Mouse (Mus musculus): ENCODE measurements at regions not wholly inside any gene's neighbourhood (a gene's known extent, or its start where the extent isn't known, plus 50 kb on each side); places are given as distances from the start of the nearest gene placed in this dataset.

DNA sequence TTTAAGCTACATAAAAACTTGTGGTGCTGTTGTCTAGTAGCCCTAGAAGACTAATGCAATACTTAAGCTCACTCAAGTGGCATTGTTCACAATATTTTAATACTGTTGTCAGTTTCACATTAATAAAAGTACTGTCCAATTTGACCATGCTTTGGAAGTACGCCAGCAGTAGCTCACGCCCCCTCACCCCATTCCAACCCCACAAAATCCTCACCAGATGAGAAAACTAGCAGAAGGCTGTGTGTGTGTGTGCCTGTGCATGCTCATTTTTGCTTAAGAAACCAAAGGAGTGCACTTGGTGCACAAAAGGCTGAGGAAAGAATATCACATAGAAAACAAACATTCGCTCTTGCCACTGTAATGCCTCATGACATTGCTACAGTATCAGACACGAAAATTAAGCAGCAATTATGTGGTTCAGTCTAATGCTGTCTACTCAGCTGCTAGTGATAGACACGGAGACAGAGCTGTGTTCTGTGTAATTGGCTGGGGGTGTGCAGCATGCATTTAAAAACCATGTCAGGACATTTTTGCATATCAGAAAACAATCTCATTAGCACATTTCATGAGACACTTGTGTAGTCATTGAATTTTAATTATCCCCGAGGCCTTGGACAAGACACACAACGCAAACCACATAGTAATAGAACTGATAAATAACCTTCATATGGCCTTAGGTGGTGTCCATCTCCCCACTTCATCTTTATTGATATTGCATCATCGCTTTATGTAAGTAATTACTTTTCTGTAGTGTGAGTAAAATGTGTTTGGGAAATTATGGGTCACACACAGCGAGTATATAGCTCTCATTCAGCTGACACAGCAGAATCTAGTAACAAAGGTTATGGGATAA is 405.6 kb upstream of the Pik3r1 start:
- Histone ChIP-seq H3K4me1 (ENCODE audit: control insufficient read depth, insufficient read depth, low read length) (no peaks in the 10 kb centered on the region), H3K27me3 (ENCODE audit: control insufficient read depth, insufficient read depth, low read length) (no peaks in the 10 kb centered on the region), H3K4me3 (ENCODE audit: insufficient read depth, low read depth, low read length) (no peak overlapping the region), H3K9ac (ENCODE audit: low read depth, low read length) (no peak overlapping the region), H3K27ac (replicated peaks; ENCODE audit: insufficient read depth, low read depth, low read length) (no peak overlapping the region), H3K36me3 (ENCODE audit: control insufficient read depth, insufficient read depth, low read length) (no peaks in the 10 kb centered on the region), H3K79me2 (ENCODE audit: control insufficient read depth, insufficient read depth, low read length) (no peaks in the 10 kb centered on the region)
- no peak for TF ChIP-seq POLR2A (IDR thresholded peaks at IDR 0.05; ENCODE audit: extremely low read depth, insufficient read depth, low read length)
- TF ChIP-seq CTCF (IDR thresholded peaks at IDR 0.05; ENCODE audit: low read depth, low read length), result no peak
- 90% methylated on average over 9 of the region's 9 CpGs for WGBS
- DNase-seq (ENCODE audit: extremely low read depth, low read depth, low spot score), result no peak

DNA sequence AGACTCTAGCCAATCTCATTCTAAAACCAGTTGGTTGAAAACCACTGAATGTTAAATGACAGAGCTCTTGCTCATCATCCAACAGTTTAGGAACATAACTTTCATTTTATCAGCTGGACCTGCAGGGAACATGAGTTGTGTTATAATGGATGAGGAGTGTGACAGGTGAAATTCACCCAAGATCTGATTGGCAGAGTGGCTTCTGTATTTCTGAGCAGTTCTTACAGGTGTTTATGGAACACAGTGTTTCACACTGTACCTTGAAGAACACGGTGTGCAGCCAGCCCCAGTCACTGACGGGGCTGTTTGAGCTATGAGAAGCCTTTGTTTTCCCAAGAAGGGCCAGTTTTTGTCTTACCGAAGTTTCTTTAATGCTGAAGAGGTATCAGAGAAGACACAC is 406.4 kb upstream of the Pik3r1 start:
- no peak for DNase-seq (ENCODE audit: extremely low read depth, low read depth, low spot score)
- TF ChIP-seq POLR2A (IDR thresholded peaks at IDR 0.05; ENCODE audit: extremely low read depth, insufficient read depth, low read length) (no peak), CTCF (IDR thresholded peaks at IDR 0.05; ENCODE audit: low read depth, low read length) (no peak)
- H3K4me3 ChIP-seq (ENCODE audit: insufficient read depth, low read depth, low read length), result no peak overlapping the region
- H3K27me3 ChIP-seq (ENCODE audit: control insufficient read depth, insufficient read depth, low read length), result no peaks in the 10 kb centered on the region
- no peaks in the 10 kb centered on the region for H3K4me1 ChIP-seq (ENCODE audit: control insufficient read depth, insufficient read depth, low read length)
- no peaks in the 10 kb centered on the region for H3K79me2 ChIP-seq (ENCODE audit: control insufficient read depth, insufficient read depth, low read length)
- WGBS, result 95% methylated on average over 3 of the region's 3 CpGs
- H3K36me3 ChIP-seq (ENCODE audit: control insufficient read depth, insufficient read depth, low read length), result no peaks in the 10 kb centered on the region
- no peak overlapping the region for H3K9ac ChIP-seq (ENCODE audit: low read depth, low read length)
- no peak overlapping the region for H3K27ac ChIP-seq (replicated peaks; ENCODE audit: insufficient read depth, low read depth, low read length)

DNA sequence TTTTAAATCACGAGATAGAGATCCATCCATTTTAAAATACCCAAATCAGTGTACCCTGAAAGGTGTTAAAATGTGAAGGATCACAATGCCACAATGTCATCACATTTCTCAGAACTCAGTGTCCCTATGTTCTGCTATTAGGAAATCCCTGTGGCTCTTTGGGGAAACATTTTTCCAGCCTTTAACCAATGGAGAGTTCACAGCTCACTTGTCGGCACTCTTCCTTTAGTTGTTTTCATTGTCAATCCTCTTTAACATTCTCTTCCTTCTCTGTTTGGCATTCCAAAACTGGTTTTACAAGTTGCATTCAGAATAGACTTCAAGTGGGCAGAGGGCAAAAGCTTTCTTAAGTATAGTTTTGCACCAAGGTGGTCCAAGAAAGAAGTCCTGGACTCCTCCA is 406.9 kb upstream of the Pik3r1 start:
- Histone ChIP-seq H3K27me3 (ENCODE audit: control insufficient read depth, insufficient read depth, low read length) (no peaks in the 10 kb centered on the region), H3K27ac (replicated peaks; ENCODE audit: insufficient read depth, low read depth, low read length) (no peak overlapping the region), H3K79me2 (ENCODE audit: control insufficient read depth, insufficient read depth, low read length) (no peaks in the 10 kb centered on the region), H3K4me1 (ENCODE audit: control insufficient read depth, insufficient read depth, low read length) (no peaks in the 10 kb centered on the region), H3K36me3 (ENCODE audit: control insufficient read depth, insufficient read depth, low read length) (no peaks in the 10 kb centered on the region), H3K9ac (ENCODE audit: low read depth, low read length) (no peak overlapping the region), H3K4me3 (ENCODE audit: insufficient read depth, low read depth, low read length) (no peak overlapping the region)
- 93% methylated on average over 2 of the region's 2 CpGs for WGBS
- no peak for DNase-seq (ENCODE audit: extremely low read depth, low read depth, low spot score)
- TF ChIP-seq POLR2A (IDR thresholded peaks at IDR 0.05; ENCODE audit: extremely low read depth, insufficient read depth, low read length) (no peak), CTCF (IDR thresholded peaks at IDR 0.05; ENCODE audit: low read depth, low read length) (no peak)

DNA sequence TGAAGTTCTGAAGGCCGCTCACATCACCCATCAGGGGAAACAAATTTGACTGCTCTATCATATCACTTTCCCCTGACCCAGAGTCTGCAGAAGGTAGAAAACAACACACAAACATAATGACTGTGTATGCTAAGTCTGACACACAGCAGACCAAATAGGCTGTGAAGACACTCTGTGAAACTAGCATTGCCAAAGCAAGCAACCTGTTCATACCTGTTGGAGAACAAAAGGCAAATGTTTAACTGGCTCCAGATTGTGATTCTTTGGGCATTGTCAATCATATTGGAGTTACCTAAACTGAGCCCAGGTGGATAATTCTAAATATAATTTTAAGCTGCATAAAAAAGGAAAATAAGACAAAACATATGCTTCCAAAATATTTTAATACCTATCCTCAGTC is 407.4 kb upstream of the Pik3r1 start:
- no peak overlapping the region for H3K4me3 ChIP-seq (ENCODE audit: insufficient read depth, low read depth, low read length)
- H3K27me3 ChIP-seq (ENCODE audit: control insufficient read depth, insufficient read depth, low read length), result no peaks in the 10 kb centered on the region
- H3K36me3 ChIP-seq (ENCODE audit: control insufficient read depth, insufficient read depth, low read length), result no peaks in the 10 kb centered on the region
- no peak for DNase-seq (ENCODE audit: extremely low read depth, low read depth, low spot score)
- no peak overlapping the region for H3K9ac ChIP-seq (ENCODE audit: low read depth, low read length)
- no peaks in the 10 kb centered on the region for H3K4me1 ChIP-seq (ENCODE audit: control insufficient read depth, insufficient read depth, low read length)
- H3K79me2 ChIP-seq (ENCODE audit: control insufficient read depth, insufficient read depth, low read length), result no peaks in the 10 kb centered on the region
- H3K27ac ChIP-seq (replicated peaks; ENCODE audit: insufficient read depth, low read depth, low read length), result no peak overlapping the region
- WGBS, result 97% methylated on average over 1 of the region's 1 CpGs
- TF ChIP-seq CTCF (IDR thresholded peaks at IDR 0.05; ENCODE audit: low read depth, low read length), result no peak
- no peak for TF ChIP-seq POLR2A (IDR thresholded peaks at IDR 0.05; ENCODE audit: extremely low read depth, insufficient read depth, low read length)

DNA sequence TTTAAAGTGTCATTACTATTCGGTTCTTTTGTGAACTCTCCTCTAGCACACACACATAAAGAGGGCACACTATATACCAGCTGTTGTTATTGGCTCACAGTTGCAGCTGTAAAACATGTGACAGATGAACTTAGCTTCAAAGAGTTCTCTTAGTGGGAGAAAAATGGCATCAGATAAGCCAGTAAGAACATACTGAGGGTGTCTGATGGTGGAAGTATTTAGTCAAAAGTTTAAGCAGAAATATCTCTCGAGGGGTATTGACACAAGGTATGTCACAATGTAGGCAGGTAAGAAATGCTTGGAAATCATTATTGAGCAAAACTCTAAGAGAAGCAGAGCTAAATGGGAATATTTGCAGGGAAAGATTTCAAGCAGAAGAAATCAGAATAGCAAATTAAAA is 408.4 kb upstream of the Pik3r1 start:
- no peak for DNase-seq (ENCODE audit: extremely low read depth, low read depth, low spot score)
- no peaks in the 10 kb centered on the region for H3K36me3 ChIP-seq (ENCODE audit: control insufficient read depth, insufficient read depth, low read length)
- TF ChIP-seq CTCF (IDR thresholded peaks at IDR 0.05; ENCODE audit: low read depth, low read length), result no peak
- no peak for TF ChIP-seq POLR2A (IDR thresholded peaks at IDR 0.05; ENCODE audit: extremely low read depth, insufficient read depth, low read length)
- 67% methylated on average over 2 of the region's 2 CpGs for WGBS
- no peaks in the 10 kb centered on the region for H3K79me2 ChIP-seq (ENCODE audit: control insufficient read depth, insufficient read depth, low read length)
- no peaks in the 10 kb centered on the region for H3K27me3 ChIP-seq (ENCODE audit: control insufficient read depth, insufficient read depth, low read length)
- no peak overlapping the region for H3K9ac ChIP-seq (ENCODE audit: low read depth, low read length)
- H3K27ac ChIP-seq (replicated peaks; ENCODE audit: insufficient read depth, low read depth, low read length), result no peak overlapping the region
- H3K4me3 ChIP-seq (ENCODE audit: insufficient read depth, low read depth, low read length), result no peak overlapping the region
- no peaks in the 10 kb centered on the region for H3K4me1 ChIP-seq (ENCODE audit: control insufficient read depth, insufficient read depth, low read length)

DNA sequence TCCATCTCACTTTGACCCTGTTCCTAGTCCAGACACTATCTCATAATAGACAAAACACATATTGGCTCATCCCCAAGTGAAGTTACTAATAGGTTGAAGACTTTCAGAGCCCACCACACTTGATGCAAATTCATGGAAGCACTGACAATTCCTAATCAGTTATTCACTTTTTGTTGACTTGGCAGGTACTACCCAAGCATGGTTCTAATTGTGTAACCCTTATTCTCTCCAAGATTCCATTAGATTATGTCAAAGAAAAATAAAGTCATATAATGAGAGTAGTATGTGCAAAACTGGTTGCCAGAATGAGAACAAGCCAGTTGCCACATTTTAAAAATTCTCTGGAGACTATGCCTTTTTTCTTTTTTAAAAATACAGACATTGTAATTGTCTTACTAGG is 426.7 kb upstream of the Pik3r1 start:
- Histone ChIP-seq H3K27ac (replicated peaks; ENCODE audit: insufficient read depth, low read depth, low read length) (no peak overlapping the region), H3K9ac (ENCODE audit: low read depth, low read length) (no peak overlapping the region), H3K27me3 (ENCODE audit: control insufficient read depth, insufficient read depth, low read length) (no peaks in the 10 kb centered on the region), H3K4me3 (ENCODE audit: insufficient read depth, low read depth, low read length) (no peak overlapping the region), H3K36me3 (ENCODE audit: control insufficient read depth, insufficient read depth, low read length) (no peaks in the 10 kb centered on the region), H3K79me2 (ENCODE audit: control insufficient read depth, insufficient read depth, low read length) (no peaks in the 10 kb centered on the region), H3K4me1 (ENCODE audit: control insufficient read depth, insufficient read depth, low read length) (no peaks in the 10 kb centered on the region)
- no peak for TF ChIP-seq CTCF (IDR thresholded peaks at IDR 0.05; ENCODE audit: low read depth, low read length)
- TF ChIP-seq POLR2A (IDR thresholded peaks at IDR 0.05; ENCODE audit: extremely low read depth, insufficient read depth, low read length), result no peak
- DNase-seq (ENCODE audit: extremely low read depth, low read depth, low spot score), result no peak

Measured in liver, adult 2 months (tissue).